Mouse (Mus musculus): ENCODE data around the gene Kank1.

The Kank1 gene

DNA sequence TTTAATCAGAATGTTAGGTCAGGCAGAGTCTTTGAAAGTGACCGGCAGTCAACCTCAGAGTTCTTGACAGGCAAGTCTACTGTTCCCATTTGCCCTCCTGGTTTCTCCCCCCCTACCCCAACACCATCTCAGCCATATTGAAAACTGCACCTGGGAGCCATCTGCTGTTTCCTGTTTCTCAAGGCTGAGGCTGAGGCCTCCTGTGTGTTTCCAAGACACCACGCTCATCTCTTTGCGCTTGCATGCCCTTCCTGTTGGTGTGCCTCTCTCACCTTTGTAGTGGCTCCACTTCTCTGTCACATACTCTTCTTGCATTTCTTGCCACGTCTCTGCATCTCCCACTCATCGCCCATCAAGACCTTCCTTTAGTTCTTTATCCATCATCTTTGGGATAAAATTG lies 79.2 kb downstream of the Kank1 start:
- no peak for DNase-seq

DNA sequence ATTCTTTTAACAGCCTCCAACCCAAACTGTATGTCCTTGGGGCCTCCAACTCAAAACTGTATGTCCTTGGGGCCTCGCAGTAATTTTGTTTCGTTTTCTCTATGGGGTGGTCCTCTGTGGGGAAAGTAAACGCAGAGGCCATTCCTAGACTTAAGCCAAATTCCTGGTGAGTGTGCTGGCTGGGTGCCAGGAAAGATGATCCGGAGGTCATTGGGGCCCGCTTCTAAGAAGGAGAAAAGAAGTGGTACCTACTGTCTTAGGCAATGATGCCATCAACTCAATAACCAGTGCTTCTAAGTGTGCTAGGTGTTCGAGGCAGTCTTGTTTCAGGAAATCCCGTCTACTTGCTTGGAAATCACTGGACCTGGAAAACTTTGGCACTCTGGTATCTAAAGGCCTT lies 87.5 kb downstream of the Kank1 start:
- DNase-seq, result no peak

DNA sequence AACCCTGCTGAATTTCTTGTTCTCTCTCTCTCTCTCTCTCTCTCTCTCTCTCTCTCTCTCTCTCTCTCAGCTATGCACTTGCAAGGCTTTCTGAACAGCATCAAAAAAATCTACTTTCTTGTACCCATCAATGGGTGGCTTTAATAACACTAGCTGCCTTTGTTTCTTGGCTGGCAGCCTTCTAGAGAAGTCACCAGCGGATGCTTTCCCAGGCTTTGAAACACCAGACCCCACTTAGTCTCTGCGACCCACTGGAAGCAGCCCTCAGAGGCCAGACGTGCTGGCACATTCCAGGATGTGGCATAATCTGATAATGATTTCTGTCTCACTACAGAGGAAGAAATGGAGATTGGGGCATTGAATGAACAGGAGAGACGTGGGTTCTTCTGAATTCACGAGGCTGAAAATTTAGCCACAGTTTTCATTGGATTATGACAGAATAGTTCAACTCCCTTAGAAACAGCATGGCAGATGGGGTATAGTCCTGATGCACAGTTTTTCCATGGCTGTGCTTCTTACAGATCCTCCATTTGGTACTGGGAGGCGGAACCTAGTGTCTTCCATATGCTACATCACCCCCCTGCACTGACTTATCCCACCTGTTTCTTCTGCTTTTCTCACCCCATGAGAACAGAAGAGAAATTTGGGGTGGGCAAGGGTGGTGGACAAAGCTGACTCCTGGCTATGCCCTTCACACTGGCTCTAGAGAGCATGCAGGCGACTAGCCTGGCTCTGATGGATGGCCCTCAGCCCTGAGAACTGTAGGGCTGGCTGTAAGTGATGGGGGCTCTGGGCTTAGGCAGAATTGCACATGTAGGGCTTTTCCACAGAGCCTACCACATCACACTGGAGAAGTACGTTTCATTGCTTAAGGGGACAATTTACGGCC lies 88.6 kb downstream of the Kank1 start:
- DNase-seq, result no peak

DNA sequence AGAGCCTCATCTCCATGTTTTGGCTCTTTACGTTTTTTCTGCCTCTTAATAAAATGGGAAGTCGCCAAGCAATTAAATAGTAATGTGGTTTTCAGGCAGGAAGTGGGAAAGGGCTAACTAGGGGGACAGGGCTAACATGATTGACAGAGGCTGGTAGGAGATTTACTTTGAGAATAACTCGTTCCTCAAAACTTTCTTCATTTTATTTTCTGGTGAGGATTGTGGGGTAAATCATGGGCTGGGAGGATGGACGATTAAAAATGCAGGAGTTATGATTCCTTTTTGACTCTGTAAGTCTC lies 89.2 kb downstream of the Kank1 start:
- DNase-seq, result no peak

DNA sequence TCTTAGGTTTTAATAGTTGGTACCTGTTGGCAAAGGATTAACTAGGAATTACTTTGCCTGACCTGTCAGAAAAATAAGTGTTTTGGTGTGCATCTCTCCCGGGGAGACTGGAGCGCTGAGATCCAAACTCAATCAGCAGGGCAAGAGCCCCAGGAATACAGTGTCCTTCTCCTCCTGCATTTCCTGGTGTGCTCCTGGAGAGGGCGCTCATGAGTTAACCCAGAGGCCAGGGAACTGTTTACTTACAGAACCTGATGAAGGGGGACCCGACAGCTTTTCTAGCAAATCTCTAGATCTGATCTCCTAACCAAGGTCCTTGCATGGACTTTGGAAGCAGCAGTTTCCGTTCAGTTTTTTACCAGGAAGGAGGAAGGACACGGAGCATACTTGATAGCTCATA lies 90.9 kb downstream of the Kank1 start:
- no peak for DNase-seq

DNA sequence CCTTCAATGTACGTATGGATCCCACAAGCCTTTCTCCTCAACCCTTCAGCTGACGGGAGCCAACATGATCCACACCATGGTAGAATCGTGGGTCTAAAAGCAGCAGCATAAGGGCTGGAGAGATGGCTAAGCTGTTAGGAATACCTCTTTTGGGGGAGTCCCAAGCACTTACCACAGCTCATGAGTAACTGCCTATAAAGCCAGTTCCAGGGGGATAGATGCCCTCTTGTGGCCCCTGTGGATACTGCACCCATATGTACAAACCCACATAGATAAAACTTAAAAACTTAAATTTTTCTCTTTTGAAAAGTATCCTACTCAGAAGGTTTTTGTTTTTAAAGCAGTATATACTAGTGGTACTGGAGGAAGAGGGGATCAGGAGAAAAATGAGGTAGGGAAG lies 97.6 kb downstream of the Kank1 start:
- DNase-seq, result peak; percentile 10

DNA sequence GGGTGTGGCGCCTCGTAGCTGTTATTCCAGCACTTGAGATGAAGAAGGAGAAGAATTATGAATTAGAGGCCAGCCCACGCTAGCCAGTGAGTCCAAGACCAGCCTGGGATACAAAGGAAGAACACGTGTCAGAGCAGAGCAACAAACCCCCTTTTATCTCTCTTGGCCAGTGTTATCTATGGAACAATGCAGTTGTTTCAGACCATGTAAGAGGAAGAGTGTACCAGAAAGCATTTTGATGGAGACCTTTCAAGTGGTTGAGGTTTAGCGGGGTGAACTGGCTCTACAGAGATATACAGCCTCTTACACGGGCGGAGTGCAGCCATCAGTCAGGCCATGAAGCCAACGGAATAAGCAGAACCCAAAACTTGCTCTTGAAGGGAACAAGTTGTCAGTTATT lies 100.0 kb downstream of the Kank1 start:
- DNase-seq, result no peak

DNA sequence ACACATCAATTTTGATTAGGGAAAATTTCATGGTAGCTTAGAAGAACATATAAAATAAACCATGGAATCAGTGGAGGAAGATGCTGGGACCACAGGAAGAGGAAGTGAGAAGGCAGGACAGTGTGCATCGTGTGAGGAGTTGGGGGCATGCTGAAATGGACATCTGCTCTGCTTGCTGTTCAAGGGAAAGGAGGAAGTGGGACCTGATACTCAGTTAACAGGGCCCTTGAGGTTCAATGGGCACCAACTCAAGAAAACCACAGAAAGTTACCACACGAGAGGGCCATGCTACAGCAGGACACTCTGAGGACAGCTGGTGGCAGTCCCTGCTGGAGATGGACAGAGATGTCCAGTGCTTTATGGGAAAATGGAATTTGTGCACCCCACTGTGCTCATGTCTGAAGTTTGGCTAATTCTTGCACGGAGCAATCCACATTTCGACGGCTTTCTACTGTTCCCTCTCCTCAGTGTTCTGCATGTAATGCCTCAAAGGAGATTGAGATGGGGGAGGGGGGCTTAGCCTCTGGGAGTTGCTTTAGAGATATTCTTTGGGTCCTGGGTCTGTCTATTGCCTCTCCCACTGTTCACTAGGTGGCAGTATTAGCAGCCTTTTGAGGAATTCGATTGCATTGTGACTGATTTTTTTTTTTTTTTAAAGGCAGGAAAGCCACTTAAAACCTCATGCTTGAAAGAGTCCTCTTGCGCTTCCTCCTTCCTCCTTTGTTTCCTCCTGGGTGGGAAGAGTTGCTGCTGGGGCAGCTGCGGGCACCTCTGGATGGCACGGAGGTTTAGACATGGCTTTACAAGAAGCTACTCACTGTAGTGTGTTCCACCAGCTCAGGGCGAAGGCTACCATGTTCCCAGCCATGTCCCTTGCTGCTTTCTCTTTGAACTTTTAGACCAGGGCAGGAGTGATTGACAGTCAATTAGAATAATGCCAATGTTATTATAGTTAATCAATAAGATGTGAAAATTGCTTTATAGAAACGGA lies 104.2 kb downstream of the Kank1 start:
- DNase-seq, result no peak

DNA sequence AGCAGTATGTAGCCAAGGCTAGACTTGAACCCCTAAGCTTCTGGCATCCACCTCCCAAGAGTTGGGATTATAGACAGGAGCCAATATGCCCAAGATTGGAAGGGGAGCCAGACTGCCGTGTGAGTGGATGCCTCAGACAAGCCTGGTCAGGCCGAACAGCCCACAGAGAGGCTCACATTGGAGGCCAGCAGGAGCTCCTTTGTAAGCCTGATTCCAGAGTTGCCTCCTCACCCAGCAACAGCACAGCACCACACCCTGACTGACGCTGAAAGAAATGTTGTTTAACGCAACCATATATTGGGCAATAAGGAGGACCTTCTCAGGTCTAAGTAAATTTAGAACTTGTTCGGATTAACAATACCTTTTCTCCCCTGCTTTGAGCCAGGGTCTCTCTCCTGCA lies 105.3 kb downstream of the Kank1 start:
- DNase-seq, result no peak

DNA sequence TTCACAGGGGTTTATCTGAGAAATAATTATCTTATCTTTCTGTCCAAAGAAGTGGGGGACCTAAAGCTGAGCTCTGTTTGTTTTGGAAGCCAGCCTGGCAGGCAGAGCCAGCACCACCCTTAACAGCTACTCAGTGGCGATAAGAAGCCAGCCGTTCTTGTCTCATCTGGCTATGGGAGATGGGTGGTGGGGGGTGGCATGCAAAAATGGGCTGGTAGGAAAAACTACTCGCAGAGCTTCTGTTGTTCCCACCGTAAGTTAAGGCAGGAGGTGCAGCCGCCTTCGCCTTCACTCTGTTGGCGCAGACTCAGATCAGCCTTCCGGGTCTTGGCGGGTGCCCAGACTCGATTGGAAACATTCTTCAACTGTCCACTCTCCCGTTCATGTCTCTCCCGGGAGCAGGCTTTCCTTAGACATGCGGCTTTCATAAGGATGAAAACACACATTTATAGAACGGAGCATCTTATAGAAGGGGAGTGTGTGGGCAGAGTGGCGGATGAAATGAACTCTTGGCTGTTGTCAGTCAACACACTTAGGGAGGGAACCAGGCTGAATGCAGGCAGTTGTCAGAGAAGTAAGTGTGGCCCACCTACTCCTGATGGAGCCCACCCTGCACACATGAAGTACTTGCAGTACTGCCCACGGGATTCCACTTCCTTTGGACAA lies 107.0 kb downstream of the Kank1 start:
- DNase-seq, result no peak

DNA sequence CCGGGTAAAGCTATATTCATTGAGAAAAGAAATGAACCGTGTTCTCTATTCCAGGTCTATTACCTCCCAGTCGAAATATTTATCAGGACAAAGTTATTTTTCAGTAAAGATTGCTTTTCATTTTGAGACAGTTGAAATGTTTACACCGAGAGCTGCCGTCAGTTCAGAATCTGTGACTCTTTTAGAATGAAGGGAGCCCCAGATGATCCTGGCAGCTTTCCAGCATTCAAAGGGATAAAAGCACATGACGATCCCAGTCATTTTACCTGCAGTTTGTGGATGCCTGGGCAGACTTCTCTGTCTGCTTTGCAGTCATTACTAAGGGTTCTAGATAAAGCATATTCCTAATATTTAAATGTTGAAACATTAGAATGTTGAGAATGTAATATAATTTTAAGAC lies 107.6 kb downstream of the Kank1 start:
- DNase-seq, result no peak

DNA sequence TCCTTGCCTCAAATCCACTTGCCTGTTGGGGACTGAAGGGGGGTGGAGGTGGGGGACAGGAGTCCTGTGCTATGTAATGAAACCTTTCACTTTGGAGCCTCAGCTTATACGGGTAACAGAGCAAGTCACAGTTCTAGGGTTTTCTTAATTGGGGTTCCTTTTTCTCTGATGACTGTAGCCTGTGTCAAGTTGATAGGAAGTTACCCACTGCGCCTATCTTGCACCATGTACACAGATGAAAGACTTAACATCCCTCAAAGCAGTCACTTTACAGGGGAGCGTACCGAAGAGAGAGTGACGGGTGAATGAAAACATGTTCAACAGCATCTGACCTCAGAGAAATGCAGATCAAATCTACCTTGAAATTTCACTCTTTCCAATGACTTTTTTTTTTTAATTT lies 109.2 kb downstream of the Kank1 start:
- no peak for DNase-seq

DNA sequence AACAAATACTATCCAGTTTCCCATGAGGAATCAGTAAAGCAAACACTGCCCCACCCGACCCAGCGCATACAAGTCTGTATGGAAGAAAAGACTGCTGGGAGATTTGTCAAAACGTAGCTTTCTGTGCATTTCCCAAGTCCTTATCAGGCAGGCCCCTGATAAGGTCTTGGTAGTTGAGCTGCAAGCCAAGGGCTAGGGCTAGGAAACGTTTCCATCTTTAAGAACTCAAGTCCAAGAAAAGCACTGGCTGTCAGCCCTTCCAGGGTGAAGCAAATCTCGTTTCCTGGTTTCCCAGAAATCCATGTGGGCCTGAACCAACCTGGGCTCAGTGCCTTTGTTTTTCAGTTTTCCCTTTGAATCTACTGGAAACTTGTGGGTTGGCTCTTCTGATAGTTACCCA lies 110.7 kb downstream of the Kank1 start:
- DNase-seq, result no peak

DNA sequence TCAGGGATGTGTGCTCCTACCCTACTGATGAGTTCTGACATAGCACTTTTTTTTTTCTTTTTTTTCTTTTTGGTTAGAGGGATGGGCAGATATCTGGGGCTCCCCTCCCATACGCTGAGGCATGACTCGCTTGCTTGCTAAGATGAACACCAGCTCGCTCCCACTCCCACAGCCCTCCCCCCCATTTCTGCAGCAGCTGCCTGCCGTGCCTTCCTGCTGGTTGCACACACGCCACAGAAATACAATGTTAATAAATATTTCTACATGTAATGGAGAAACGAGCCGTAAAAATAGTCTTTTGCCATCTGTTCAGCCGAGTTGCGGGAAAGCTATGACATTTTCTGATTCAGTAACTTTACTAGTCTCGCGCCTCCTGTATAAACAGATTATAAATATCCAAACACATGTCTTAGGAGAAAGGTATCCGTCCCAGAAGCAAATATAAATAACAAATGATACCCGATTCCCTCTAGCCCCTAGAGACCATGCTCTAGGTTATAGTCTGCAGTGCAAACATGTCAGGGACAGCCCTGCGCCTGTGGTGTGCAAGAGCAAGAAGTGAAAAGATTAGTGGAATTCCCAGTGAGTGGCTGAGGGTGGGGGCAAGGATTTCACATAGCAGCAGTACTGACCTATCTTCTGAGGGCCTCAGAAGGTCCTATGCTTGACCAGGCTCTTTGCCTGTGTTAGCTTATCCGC lies 114.6 kb downstream of the Kank1 start:
- no peak for DNase-seq

DNA sequence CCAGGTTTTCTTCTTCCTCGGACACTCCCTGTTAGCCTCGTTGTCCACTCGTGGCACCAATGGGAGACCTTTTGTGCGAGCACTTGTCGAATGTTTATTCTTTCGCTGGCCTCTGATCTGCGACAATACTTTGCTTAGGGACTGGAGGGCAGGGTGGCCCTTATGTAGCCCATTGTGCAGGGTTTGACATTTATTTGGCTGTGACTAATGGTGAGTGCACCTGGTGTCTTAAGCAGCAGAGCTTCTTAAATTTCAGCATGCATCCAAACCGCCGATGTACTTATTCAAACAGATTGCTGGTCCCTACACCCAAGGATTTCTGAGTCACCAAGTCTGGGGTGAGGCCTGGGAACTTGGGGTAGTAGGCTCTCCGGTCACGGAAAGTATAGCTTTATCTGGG lies 120.3 kb downstream of the Kank1 start:
- no peak for DNase-seq

DNA sequence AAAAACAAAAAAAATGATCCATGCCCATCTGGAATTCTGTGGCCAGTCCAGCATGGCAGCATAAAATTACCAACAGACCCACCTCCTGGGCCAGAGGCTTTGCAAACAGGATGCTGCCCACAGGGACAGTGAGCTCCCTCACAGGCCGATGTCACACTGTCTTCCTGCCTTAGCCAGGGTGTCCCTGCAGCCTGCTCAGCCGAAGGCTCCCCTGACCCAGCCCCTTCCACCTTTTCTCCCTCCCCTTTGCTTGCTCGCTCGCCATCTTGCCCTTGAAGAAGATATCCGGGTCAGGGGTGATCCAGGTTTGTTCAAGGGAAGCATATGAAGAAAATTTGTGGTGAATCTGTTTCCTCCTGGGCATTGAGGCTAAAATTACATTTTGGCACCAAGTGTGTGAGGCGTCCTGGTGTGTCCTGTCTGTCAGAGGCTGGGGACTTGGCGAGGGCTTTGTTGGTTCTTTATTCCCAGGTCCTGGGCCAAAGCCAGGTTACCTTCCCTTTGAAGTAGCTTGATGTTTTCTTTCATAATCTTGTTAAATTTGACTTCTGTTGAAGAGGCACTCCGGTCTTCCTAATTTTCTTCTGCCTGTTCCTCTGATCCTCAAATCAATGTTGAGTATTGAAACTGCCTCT lies 121.8 kb downstream of the Kank1 start:
- DNase-seq, result no peak

DNA sequence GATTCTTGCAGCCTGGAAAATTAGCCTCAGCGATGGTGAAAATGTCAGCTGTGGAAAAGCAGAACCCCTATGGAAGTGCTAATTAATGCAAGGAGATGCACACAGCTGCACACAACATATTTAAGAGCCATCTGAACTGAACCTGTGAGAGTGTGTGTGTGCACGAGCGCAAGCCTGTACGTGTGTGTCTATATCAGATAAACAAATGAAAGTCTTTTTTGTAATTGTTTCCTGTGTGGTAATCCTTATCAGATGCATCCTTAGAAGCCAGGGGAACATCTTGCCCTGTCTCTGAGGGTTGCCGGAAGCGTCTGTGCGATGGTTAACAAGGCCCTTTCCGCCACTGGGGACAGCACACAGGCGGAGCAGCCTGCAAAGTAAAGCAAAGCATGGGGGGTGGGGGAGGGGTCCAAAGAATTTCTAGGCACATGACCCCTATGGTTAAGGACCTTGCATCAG lies 123.8 kb downstream of the Kank1 start:
- DNase-seq, result no peak

DNA sequence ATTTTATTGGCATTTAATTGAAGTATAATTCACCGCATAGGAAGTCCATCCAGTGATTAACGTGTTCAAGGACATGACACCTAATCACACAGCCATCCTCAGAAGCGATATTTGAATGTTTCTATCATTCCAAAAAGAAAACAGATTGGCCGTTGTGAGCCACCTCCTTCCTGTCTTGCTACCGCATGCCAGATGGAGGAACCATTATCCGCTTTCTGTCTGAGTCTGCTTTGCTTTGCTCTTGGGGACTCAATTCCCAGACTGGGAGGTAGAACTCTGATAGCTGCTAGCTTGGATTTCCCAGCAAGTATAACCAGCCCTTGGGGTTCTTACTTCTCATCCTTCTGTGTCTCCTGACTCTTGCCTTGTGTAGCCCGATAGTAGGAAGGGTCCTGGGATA lies 125.2 kb downstream of the Kank1 start:
- DNase-seq, result no peak

DNA sequence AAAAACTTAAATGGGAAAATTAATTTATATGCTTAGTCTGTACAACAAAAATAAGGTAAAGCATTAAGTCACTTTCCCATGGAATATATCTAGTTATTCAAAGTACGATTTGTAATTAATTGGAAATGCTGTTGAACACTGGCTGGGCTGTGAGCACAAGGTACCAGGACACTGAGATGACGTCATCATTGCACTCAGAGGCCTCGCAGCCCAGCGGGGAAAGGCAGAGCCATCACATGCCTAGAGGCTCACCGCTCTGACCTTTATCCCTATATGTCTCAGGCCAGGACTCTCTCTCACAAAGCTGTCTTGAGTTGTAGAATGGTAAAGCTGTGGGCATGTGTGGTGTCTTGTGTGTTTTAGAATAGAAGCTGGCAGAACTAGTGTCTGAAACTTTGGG lies 128.9 kb downstream of the Kank1 start:
- DNase-seq, result no peak

DNA sequence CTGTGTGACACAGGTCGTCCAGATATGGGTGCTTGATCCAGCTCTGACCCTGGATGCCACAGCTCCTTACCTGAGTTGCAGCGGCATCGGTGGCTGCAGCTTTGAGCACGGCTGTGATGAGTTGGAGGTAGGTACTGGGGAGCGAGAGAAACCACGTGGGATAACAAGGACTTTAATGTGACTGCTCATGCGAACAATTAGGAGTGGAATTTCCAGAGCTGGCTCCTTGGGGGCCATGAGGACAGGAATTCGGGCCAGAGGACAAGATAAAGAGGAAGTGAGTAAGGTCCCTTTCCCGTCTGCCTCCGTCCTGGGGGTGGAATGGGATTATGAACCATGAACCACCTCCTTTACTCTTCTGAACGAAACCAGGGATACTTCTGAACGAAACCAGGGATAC lies 129.8 kb downstream of the Kank1 start:
- DNase-seq, result no peak

DNA sequence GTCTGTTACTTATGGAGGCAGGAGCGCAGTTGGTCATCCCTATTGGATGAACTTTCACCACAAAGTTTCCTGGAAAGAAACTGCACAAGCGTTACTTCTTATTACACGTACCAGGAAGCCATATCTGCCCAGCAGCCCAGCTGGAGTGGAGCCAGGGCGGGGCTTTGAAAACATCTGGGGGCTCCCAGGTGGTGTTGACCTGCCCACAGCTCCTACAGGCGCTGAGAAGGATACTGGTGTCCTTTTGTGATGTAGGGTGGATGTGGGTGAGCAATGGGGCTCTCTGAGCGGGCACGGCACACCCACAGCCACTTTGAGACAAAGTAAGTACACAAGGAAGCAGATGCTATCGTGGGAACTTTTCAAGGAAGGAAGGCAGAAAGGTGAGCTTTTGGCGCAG lies 133.7 kb downstream of the Kank1 start:
- no peak for DNase-seq

DNA sequence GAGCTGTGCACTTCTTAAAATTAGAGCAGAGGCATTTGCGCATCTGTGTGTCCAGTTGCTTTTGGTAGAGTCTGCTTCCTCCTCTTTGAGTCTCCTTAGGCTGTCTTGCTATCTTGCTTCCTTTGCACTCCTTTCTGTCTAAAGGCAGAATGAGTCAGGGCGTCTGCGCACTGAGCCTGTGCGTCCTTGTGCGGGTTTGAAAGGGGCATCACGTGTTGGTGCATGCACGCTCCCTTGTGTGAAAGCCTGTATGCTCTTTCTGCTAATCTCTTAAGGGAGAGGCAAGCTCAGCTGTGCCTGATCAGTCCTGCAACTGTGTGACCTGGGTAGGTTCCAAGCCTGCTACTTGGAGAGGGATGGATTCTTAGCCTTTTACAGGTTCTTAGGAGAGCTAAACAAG lies 136.0 kb downstream of the Kank1 start:
- no peak for DNase-seq

Measured in cerebellum, adult 11 months (tissue).